In the genomic region with DNA sequence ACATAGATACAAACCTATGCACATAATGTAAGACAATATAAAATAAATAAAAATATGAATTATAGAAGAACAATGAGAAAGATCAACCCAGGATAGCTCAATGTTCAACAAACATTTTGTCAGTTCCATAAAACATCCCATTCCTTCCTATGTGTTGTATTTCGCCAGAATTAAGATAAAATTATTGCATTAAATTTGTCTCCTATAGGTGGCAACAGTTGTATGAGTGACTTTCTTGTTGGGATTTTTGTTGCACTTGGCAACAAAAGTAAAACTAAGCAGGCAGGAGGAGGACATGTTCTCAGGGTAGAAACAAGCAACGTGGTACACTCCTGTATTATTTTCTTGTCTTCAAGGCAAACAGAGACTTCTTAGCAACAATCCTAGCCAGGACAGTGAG, we compare ENCODE assay signal across 31 mouse cellular contexts. TPM values are rescaled to one million over a fixed set of nuclear protein-coding genes. Genes with fewer than 3 reads are reported as not detected.
DNase-seq lines count a peak whose midpoint lies in the region; ATAC-seq and TF ChIP-seq lines count a peak whose summit lies in the region.
"Had no signal": no experiment of that assay in that cellular context is flagged by ENCODE, and none has a peak within 500 bp of the region (broad histone marks: within the 10 kb centered on the region; RNA-seq: fewer than 3 reads in every experiment).

No protein-coding gene starts in this region.

- H3K4me3 ChIP-seq in heart, adult 2 months, result no peak overlapping the region
- no peak overlapping the region for H3K4me3 ChIP-seq in layer of hippocampus, adult 2 months
- no peak overlapping the region for H3K4me3 ChIP-seq in midbrain, embryonic 14.5 days (replicated peaks; ENCODE audit: low read depth, low read length)
- H3K4me3 ChIP-seq in midbrain, embryonic 15.5 days, result no peak overlapping the region
- H3K4me3 ChIP-seq: embryonic facial prominence, embryonic 12.5 days; heart, embryonic 10.5 days; heart, embryonic 15.5 days; hindbrain, embryonic 13.5 days; liver, embryonic 12.5 days; midbrain, embryonic 12.5 days; stomach, embryonic 15.5 days had no signal

- H3K9ac ChIP-seq in heart, adult 2 months (ENCODE audit: low read depth, low read length), result no peak overlapping the region
- H3K9ac ChIP-seq in midbrain, embryonic 14.5 days (replicated peaks; ENCODE audit: low read length), result no peak overlapping the region
- H3K9ac ChIP-seq in midbrain, embryonic 15.5 days, result no peak overlapping the region
- H3K9ac ChIP-seq: embryonic facial prominence, embryonic 12.5 days; heart, embryonic 15.5 days; hindbrain, embryonic 13.5 days; liver, embryonic 12.5 days; liver, postnatal 0 days; midbrain, embryonic 12.5 days; stomach, embryonic 15.5 days had no signal

- TF ChIP-seq POLR2A in heart, adult 2 months (IDR thresholded peaks at IDR 0.05; ENCODE audit: insufficient read depth, low read depth, low read length), result no peak
- TF ChIP-seq POLR2A in brain, embryonic 14.5 days (IDR thresholded peaks at IDR 0.05; ENCODE audit: borderline replicate concordance, extremely low read depth, insufficient read depth, insufficient read length, poor library complexity, severe bottlenecking), result no peak

- no peak overlapping the region for H3K4me2 ChIP-seq in midbrain, embryonic 14.5 days (ENCODE audit: low read length)
- no peak overlapping the region for H3K4me2 ChIP-seq in midbrain, embryonic 15.5 days
- H3K4me2 ChIP-seq: embryonic facial prominence, embryonic 12.5 days; heart, embryonic 15.5 days; hindbrain, embryonic 13.5 days; liver, embryonic 12.5 days; midbrain, embryonic 12.5 days; stomach, embryonic 15.5 days had no signal

- H3K4me1 ChIP-seq in heart, adult 2 months (ENCODE audit: control insufficient read depth, insufficient read depth, low read length), result no peaks in the 10 kb centered on the region
- no peaks in the 10 kb centered on the region for H3K4me1 ChIP-seq in midbrain, embryonic 14.5 days (ENCODE audit: control insufficient read depth, insufficient read depth, low read length)
- no peaks in the 10 kb centered on the region for H3K4me1 ChIP-seq in midbrain, embryonic 15.5 days
- H3K4me1 ChIP-seq: embryonic facial prominence, embryonic 12.5 days; heart, embryonic 10.5 days; heart, embryonic 15.5 days; hindbrain, embryonic 13.5 days; liver, embryonic 12.5 days; midbrain, embryonic 12.5 days; stomach, embryonic 15.5 days had no signal

- H3K36me3 ChIP-seq in heart, adult 2 months (ENCODE audit: control insufficient read depth, insufficient read depth, low read length), result no peaks in the 10 kb centered on the region
- H3K36me3 ChIP-seq in midbrain, embryonic 14.5 days (ENCODE audit: control insufficient read depth, insufficient read depth, low read length), result no peaks in the 10 kb centered on the region
- H3K36me3 ChIP-seq in midbrain, embryonic 15.5 days (replicated peaks), result no peaks in the 10 kb centered on the region
- H3K36me3 ChIP-seq: embryonic facial prominence, embryonic 12.5 days; heart, embryonic 10.5 days; heart, embryonic 15.5 days; hindbrain, embryonic 13.5 days; liver, embryonic 12.5 days; midbrain, embryonic 12.5 days; stomach, embryonic 15.5 days had no signal

- 0 out of 2 replicates have a peak, but pooled peaks have one; percentile 8 for TF ChIP-seq CTCF in heart, adult 2 months (IDR thresholded peaks at IDR 0.05)
- peak; percentile 70 for TF ChIP-seq CTCF in layer of hippocampus, adult 2 months (conservative IDR thresholded peaks at IDR 0.05)
- TF ChIP-seq CTCF in brain, embryonic 14.5 days (IDR thresholded peaks at IDR 0.05; ENCODE audit: borderline replicate concordance, extremely low read depth, insufficient read depth, insufficient read length), result no peak

- WGBS in heart, adult 2 months, result 50% methylated on average over 2 of the region's 2 CpGs
- WGBS in midbrain, embryonic 14.5 days, result 81% methylated on average over 2 of the region's 2 CpGs
- WGBS in midbrain, embryonic 15.5 days, result 74% methylated on average over 2 of the region's 2 CpGs

- H3K9me3 ChIP-seq in midbrain, embryonic 14.5 days (ENCODE audit: control insufficient read depth, low read length), result peaks cover 9% of the 10 kb centered on the region; the same call in 1 of the 2 replicates
- H3K9me3 ChIP-seq in midbrain, embryonic 15.5 days, result no peaks in the 10 kb centered on the region
- H3K9me3 ChIP-seq: embryonic facial prominence, embryonic 12.5 days; heart, embryonic 15.5 days; liver, embryonic 12.5 days; stomach, embryonic 15.5 days had no signal

- no peak for ATAC-seq in midbrain, embryonic 14.5 days (ENCODE audit: low FRiP score, low TSS enrichment)
- ATAC-seq in midbrain, embryonic 15.5 days (replicated peaks), result no peak
- ATAC-seq: CD4-positive, CD25-positive, alpha-beta regulatory T cell, adult 4 months; liver, embryonic 12.5 days; liver, postnatal 0 days had no signal

- intact Hi-C loops in heart, adult 2 months (cut with DNase I), result no loop called here
- intact Hi-C loops in heart, postnatal 14 days (cut with DNase I), result no loop called here

- H3K27me3 ChIP-seq in heart, adult 2 months (ENCODE audit: control insufficient read depth, insufficient read depth, low read length), result no peaks in the 10 kb centered on the region
- no peaks in the 10 kb centered on the region for H3K27me3 ChIP-seq in midbrain, embryonic 14.5 days (ENCODE audit: control insufficient read depth, insufficient read depth, low read length)
- no peaks in the 10 kb centered on the region for H3K27me3 ChIP-seq in midbrain, embryonic 15.5 days (replicated peaks)
- H3K27me3 ChIP-seq: embryonic facial prominence, embryonic 12.5 days; heart, embryonic 15.5 days; hindbrain, embryonic 13.5 days; liver, embryonic 12.5 days; midbrain, embryonic 12.5 days; stomach, embryonic 15.5 days had no signal

- no peaks in the 10 kb centered on the region for H3K79me2 ChIP-seq in heart, adult 2 months (replicated peaks; ENCODE audit: control insufficient read depth, insufficient read depth, low read length)

- DNase-seq in heart, adult 2 months, result no peak
- DNase-seq in heart, postnatal 14 days, result no peak
- no peak for DNase-seq in layer of hippocampus, adult 2 months (ENCODE audit: low spot score in 2 of 2)
- no peak for DNase-seq in layer of hippocampus, postnatal 25 days (ENCODE audit: extremely low spot score in 1 of 2, low spot score in 1 of 2)
- peak; percentile 26 for DNase-seq in midbrain, embryonic 14.5 days
- peak; percentile 28 for DNase-seq in brain, embryonic 14.5 days (ENCODE audit: low read depth)
- DNase-seq in cerebellum, postnatal 4 days (ENCODE audit: low spot score in 2 of 2), result no peak
- DNase-seq: adrenal gland, adult 8-10 months; cerebellum, adult 11 months; cerebellum, adult 9-10 months; cerebellum, postnatal 36 days; embryo, embryonic 11 days; gastrocnemius, postnatal 10 days; heart, postnatal 36 days; kidney, adult 8-10 months; kidney, postnatal 14 days; left cerebral cortex, postnatal 4 days; liver, postnatal 0 days; right cerebral cortex, postnatal 25 days; thymus, postnatal 25 days had no signal

- H3K27ac ChIP-seq in heart, adult 2 months, result no peak overlapping the region
- no peak overlapping the region for H3K27ac ChIP-seq in layer of hippocampus, adult 2 months
- no peak overlapping the region for H3K27ac ChIP-seq in midbrain, embryonic 14.5 days (replicated peaks; ENCODE audit: low read depth, low read length)
- H3K27ac ChIP-seq in midbrain, embryonic 15.5 days, result no peak overlapping the region
- H3K27ac ChIP-seq: embryonic facial prominence, embryonic 12.5 days; heart, embryonic 10.5 days; heart, embryonic 15.5 days; hindbrain, embryonic 13.5 days; liver, embryonic 12.5 days; midbrain, embryonic 12.5 days; stomach, embryonic 15.5 days had no signal

- no peak for TF ChIP-seq EP300 in heart, adult 2 months (IDR thresholded peaks at IDR 0.05; ENCODE audit: insufficient read depth, low read depth, low read length)

RNA-seq across cellular contexts. Expression of gene Lypd1, which starts 10.2 kb away (rescaled TPM):
- total RNA-seq in heart, adult 2 months (2021), result under 1 TPM; 0.31 to 0.50 TPM
- polyA plus RNA-seq in heart, adult 2 months (2012; rRNA removed), result 1.2 and 2.2 TPM in 2 replicates
- total RNA-seq in heart, postnatal 14 days (2021), result under 1 TPM; 0.26 to 0.66 TPM
- total RNA-seq in layer of hippocampus, adult 2 months (2021), result 10 to 100 TPM; 89.0 to 90.0 TPM
- 100 to 1,000 TPM in 1 of 2 experiments, 10 to 100 TPM in 1; 97.5 to 112 TPM for total RNA-seq in layer of hippocampus, postnatal 25 days (2021)
- polyA plus RNA-seq in midbrain, embryonic 14.5 days (2014; fragmentation: Nextera tagmentation; extraction: Ambion mirVana), result 63.4 and 67.9 TPM in 2 replicates
- 75.2 and 78.7 TPM in 2 replicates for polyA plus RNA-seq in midbrain, embryonic 15.5 days (2015; fragmentation: Nextera tagmentation; extraction: Ambion mirVana)
- polyA plus RNA-seq in brain, embryonic 14.5 days (2012; rRNA removed), result 61.6 and 92.8 TPM in 2 replicates
- total RNA-seq: megakaryocyte progenitor cell, adult 5-6 weeks; neutrophil, adult 5-6 weeks had no signal
- polyA plus RNA-seq: CD4-positive, CD25-positive, alpha-beta regulatory T cell, adult 4 months had no signal

Comparison
In these comparisons a context has a peak if more than half of its experiments do, and no peak if none do; other contexts are left out.
1. DNase-seq: peak in midbrain, embryonic 14.5 days (single experiment) and brain, embryonic 14.5 days (single experiment); none in heart, adult 2 months (0 of 2), heart, postnatal 14 days (0 of 2), layer of hippocampus, adult 2 months (0 of 2), layer of hippocampus, postnatal 25 days (0 of 2) and cerebellum, postnatal 4 days (0 of 2).
2. RNA of gene Lypd1, which starts 10.2 kb away (total RNA-seq): 97.5 to 112 TPM in layer of hippocampus, postnatal 25 days and 89.0 to 90.0 TPM in layer of hippocampus, adult 2 months; 0.26 to 0.66 TPM in heart, postnatal 14 days and 0.31 to 0.50 TPM in heart, adult 2 months; every median in the first group is over 10 times any median in the second.